Mouse (Mus musculus): ENCODE results near the gene Cox15.
A peak's percentile ranks its signal among the peaks of the same experiment; 100 is the strongest.

Cox15 gene

GRCm38 (mm10) chr19:43760504-43760903 lies 7.7 kb upstream of the Cox15 start:
- DNase-seq, result peak; percentile 83

DNA sequence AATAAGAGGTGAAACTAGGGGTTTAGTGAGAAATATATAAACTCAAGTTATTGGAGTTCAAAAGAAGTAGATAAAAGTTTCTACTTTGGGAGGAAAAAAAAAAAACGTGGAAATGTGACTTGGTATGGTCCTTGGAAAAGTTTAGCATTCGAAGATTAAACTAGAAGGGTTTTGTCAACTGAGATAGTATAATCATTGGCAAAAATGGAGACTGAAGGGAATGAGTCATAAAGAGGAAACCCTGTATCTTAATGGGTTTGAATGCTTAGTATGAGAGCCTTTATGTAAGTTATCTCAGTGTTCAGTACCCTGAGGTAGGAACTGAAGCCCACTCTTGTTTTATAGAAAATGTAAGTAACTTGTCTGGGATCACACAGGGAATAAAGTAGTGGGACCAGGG lies 2.1 kb upstream of the Cox15 start:
- no peak for DNase-seq

DNA sequence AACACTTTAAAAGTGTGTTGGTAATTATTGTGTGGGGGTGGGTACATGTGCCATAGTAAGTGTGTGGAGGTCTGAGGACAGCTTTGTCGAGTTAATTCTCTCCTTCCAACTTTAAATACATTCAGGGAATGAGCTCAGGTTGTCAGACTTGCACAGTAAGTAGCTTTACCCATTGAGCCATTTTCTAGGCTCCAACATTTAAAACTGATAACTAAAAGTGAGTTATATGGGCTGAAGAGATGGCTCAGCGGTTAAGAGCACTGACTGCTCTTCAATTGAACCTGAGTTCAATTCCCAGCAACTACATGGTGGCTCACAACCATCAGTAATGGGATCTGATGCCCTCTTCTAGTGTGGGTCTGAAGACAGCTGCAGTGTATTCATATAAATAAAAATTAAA lies 1.4 kb upstream of the Cox15 start:
- peak; percentile 43 for DNase-seq

GRCm38 (mm10) chr19:43753226-43753835 lies 531 bp upstream of the Cox15 start:
- DNase-seq, result no peak

GRCm38 (mm10) chr19:43750008-43750407 lies 2.8 kb downstream of the Cox15 start:
- no peak for DNase-seq

- peak; percentile 85 for DNase-seq
Measured at GRCm38 (mm10) chr19:43747877-43748276, 4.9 kb downstream of the Cox15 start.

DNA sequence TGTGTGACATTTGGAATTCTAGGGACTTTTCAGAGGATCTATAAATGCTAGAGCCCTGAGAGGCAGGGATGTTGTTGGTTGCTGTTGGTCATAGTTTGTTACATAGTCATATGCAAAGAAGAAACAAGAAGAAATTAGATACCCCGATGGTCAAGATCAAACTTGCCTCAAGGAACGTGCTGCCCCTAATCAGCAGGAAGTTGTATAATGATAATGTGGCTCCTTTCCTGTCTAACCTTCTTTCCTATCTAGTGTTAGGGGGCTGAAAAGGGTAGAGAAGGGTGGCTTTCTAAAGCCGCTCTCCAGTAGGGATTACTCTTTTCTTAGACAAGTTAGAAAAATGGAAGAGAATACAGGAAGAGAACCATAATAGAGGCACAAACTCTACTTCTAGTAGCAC lies 7.1 kb downstream of the Cox15 start:
- DNase-seq, result no peak

- peak; percentile 90 for DNase-seq
Measured at GRCm38 (mm10) chr19:43743401-43743800, 9.4 kb downstream of the Cox15 start.

- peak; percentile 57 for DNase-seq
Measured at GRCm38 (mm10) chr19:43738409-43738808, 14.4 kb downstream of the Cox15 start.

DNA sequence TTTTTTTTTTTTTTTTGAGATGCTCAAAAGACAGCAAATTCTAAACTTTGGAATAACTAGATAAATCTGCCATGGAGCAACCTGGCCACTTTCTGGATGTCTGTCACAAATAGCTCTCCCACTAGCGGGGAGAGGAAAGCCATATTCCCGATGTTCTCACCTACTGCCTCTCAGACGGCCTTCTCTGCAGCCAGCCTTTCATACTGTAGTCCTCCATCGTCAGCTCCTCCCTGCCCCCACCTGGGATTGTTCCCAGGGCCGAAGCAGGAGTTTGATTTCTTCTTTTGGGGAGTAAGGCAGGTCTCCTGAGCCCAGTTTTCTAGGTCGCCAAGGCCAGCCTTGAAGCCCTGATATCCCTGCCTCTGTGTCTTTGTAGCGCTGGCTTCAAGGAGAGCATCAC lies 21.6 kb downstream of the Cox15 start:
- peak; percentile 68 for DNase-seq

GRCm38 (mm10) chr19:43730037-43730428 lies 22.8 kb downstream of the Cox15 start:
- no peak for DNase-seq

GRCm38 (mm10) chr19:43729296-43730036 lies 23.3 kb downstream of the Cox15 start:
- peak; percentile 91 for DNase-seq

- DNase-seq, result peak; percentile 86
Measured at GRCm38 (mm10) chr19:43726510-43727146, 26.2 kb downstream of the Cox15 start.

DNA sequence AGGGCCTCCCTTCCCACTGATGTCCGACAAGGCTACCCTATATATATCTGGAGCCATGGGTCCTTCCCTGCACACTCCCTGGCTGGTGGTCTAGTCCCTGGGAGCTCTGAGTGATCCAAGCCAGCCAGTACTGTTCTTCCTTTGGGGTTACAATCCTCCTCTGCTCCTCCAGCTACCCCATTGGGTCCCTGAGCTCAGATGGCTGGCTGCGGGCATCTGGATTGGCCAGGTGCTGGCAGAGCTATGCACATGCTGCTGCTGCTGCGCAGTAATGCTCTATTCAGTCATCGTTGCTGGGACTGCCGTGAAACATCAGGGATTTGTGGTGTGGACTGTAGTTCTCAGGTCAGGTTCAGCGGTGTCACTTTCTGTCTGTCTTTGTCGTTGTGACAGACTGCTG lies 28.0 kb downstream of the Cox15 start:
- peak; percentile 82 for DNase-seq

- DNase-seq, result peak; percentile 86
Measured at GRCm38 (mm10) chr19:43724194-43724593, 28.6 kb downstream of the Cox15 start.

DNA sequence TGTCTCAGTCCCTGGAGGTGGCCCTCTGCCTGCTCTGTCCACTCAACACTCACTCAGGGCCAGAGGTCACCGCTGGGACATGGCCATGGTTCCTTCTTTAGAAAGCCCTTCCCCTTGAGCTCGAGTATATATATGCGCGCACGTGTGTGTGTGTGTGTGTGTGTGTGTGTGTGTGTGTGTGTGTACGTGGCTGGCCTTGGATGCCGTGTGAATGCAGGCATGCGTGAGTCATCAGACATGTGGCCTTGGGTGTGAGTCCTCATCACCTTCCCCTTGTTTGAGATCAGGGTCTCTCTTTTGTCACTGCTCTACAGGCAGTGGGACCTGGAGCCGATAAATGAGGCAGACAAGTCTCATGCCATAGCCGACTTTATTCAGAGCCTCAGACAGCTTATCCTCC lies 29.3 kb downstream of the Cox15 start:
- DNase-seq, result peak; percentile 78

GRCm38 (mm10) chr19:43722891-43723290 lies 29.9 kb downstream of the Cox15 start:
- DNase-seq, result peak; percentile 89

DNA sequence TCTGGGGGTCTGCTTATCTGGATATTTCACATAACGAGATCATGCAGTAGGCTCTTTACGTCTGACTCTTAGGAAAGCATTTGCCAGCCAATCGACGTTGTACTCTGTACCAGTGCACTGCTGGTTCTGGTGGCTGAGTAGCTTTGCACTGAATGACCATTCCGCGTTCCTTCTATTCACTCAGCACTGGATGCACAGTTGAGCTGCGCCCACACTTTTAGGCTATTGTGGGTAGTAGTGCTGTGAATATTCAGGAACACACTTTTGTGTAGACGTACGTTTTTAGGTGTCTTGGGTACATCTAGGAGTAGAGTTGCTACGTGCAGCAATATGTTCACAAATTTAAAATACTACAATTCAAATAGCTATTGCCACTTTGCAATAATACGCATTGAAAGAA lies 32.7 kb downstream of the Cox15 start:
- DNase-seq, result peak; percentile 34

DNA sequence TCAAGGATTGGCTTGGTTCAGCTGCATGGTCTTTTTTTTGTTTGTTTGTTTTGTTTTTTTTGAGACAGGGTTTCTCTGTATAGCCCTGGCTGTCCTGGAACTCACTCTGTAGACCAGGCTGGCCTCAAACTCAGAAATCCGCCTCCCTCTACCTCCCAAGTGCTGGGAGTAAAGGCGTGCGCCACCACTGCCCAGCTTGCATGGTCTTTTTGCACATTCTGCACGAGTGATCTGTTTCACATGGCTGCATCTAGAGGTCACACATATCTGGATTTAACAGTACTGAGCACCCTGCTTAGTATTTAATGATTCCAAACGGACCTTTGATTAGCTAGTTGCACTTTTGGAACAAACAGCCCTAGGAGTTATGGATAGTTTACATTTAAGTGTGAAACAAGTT lies 40.8 kb downstream of the Cox15 start:
- DNase-seq, result peak; percentile 89

- DNase-seq, result peak; percentile 86
Measured at GRCm38 (mm10) chr19:43711159-43711916, 41.5 kb downstream of the Cox15 start.

- no peak for DNase-seq
Measured at GRCm38 (mm10) chr19:43709317-43709716, 43.5 kb downstream of the Cox15 start.

DNA sequence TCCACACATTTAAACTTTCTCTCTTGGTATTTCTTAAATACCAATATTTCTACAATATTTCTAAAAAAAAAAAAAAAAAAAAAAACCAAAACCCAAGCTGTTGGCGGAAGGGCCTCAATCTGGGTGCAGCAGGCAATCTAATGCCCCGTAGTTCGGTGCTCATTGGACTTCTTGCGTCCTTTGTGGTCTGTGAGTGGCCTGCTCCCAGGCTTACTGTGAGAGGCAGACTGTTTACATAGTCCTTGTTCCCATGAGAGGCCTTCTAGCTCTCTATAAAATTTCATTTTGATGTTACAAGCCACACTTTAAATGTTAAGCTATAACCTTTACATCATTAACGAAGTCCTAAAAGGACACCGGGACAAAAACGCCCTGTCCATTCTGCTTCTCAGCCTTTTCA lies 44.6 kb downstream of the Cox15 start:
- DNase-seq, result no peak

GRCm38 (mm10) chr19:43704787-43705497 lies 47.9 kb downstream of the Cox15 start:
- no peak for DNase-seq
